Mouse (Mus musculus): ENCODE data around the gene Armh2. TPM values are rescaled to one million over a fixed set of nuclear protein-coding genes. Genes with fewer than 3 reads are reported as not detected.
A peak's percentile ranks its signal among the peaks of the same experiment; 100 is the strongest.

Gene Armh2
- polyA plus RNA-seq, 1 experiment from 2014 or later: not detected

- H3K4me1 ChIP-seq (replicated peaks): peaks cover 10% of the 10 kb centered on the region
- H3K36me3 ChIP-seq: peaks cover 57% of the 10 kb centered on the region
- no peak overlapping the region for H3K4me2 ChIP-seq
- no peak overlapping the region for H3K4me3 ChIP-seq
- H3K9me3 ChIP-seq: no peaks in the 10 kb centered on the region
- H3K27ac ChIP-seq: no peak overlapping the region
- whole genome bisulfite sequencing: 83% methylated on average over 10 of the region's 10 CpGs
- no peak for ATAC-seq (ENCODE audit: low FRiP score)
- no peaks in the 10 kb centered on the region for H3K27me3 ChIP-seq
- H3K9ac ChIP-seq: no peak overlapping the region
Observed at GRCm38 (mm10) chr13:24721502-24721901, 19.5 kb upstream of the Armh2 start.

GRCm38 (mm10) chr13:24723699-24724394 is 17.2 kb upstream of the Armh2 start:
- H3K27me3 ChIP-seq: no peaks in the 10 kb centered on the region
- WGBS: 55% methylated on average over 8 of the region's 8 CpGs
- H3K9ac ChIP-seq: 0 out of 2 replicates have a peak overlapping the region, but pooled peaks have one; percentile 8
- H3K4me1 ChIP-seq (replicated peaks): peaks cover 10% of the 10 kb centered on the region
- no peak for ATAC-seq (ENCODE audit: low FRiP score)
- H3K36me3 ChIP-seq: peaks cover 40% of the 10 kb centered on the region
- no peak overlapping the region for H3K4me3 ChIP-seq
- H3K4me2 ChIP-seq: no peak overlapping the region
- no peak overlapping the region for H3K27ac ChIP-seq
- H3K9me3 ChIP-seq: no peaks in the 10 kb centered on the region

DNA sequence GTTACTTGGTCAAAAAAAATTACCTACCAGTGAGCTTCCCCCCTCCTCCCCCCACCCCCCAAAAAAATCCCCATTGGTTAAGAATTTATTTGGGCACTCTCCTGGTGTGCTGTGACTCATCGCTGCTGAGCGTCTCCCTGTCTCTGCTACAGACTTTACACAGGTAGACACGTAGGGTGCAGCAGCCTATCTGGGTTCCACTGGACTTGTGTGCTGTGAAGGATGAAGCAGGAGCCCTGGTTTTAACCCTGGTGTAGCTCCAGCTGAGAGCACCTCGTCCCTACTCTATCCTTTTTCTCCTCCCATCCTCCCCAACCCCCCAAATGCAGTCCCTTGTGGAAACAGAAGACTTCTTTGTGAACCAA is 16.7 kb upstream of the Armh2 start:
- no peak overlapping the region for H3K27ac ChIP-seq
- no peaks in the 10 kb centered on the region for H3K9me3 ChIP-seq
- no peaks in the 10 kb centered on the region for H3K27me3 ChIP-seq
- H3K9ac ChIP-seq: no peak overlapping the region
- WGBS: 58% methylated on average over 4 of the region's 4 CpGs
- H3K4me2 ChIP-seq: no peak overlapping the region
- no peak overlapping the region for H3K4me3 ChIP-seq
- peaks cover 10% of the 10 kb centered on the region for H3K4me1 ChIP-seq (replicated peaks)
- ATAC-seq (ENCODE audit: low FRiP score): no peak
- H3K36me3 ChIP-seq: peaks cover 36% of the 10 kb centered on the region

- Histone ChIP-seq H3K9me3 (no peaks in the 10 kb centered on the region), H3K4me3 (no peak overlapping the region), H3K9ac (no peak overlapping the region), H3K27ac (no peak overlapping the region), H3K27me3 (no peaks in the 10 kb centered on the region), H3K4me1 (replicated peaks) (peaks cover 4% of the 10 kb centered on the region; the same call in 1 of the 2 replicates), H3K36me3 (peaks cover 30% of the 10 kb centered on the region), H3K4me2 (no peak overlapping the region)
- no peak for ATAC-seq (ENCODE audit: low FRiP score)
- WGBS: 91% methylated on average over 5 of the region's 5 CpGs
Observed at GRCm38 (mm10) chr13:24729128-24729527, 11.9 kb upstream of the Armh2 start.

GRCm38 (mm10) chr13:24734502-24734901 is 6.5 kb upstream of the Armh2 start:
- 88% methylated on average over 5 of the region's 5 CpGs for WGBS
- H3K4me1 ChIP-seq (replicated peaks): no peaks in the 10 kb centered on the region
- no peak overlapping the region for H3K9ac ChIP-seq
- no peak for ATAC-seq (ENCODE audit: low FRiP score)
- H3K4me2 ChIP-seq: no peak overlapping the region
- H3K27ac ChIP-seq: no peak overlapping the region
- H3K27me3 ChIP-seq: no peaks in the 10 kb centered on the region
- no peaks in the 10 kb centered on the region for H3K9me3 ChIP-seq
- H3K36me3 ChIP-seq: peaks cover 13% of the 10 kb centered on the region
- no peak overlapping the region for H3K4me3 ChIP-seq

DNA sequence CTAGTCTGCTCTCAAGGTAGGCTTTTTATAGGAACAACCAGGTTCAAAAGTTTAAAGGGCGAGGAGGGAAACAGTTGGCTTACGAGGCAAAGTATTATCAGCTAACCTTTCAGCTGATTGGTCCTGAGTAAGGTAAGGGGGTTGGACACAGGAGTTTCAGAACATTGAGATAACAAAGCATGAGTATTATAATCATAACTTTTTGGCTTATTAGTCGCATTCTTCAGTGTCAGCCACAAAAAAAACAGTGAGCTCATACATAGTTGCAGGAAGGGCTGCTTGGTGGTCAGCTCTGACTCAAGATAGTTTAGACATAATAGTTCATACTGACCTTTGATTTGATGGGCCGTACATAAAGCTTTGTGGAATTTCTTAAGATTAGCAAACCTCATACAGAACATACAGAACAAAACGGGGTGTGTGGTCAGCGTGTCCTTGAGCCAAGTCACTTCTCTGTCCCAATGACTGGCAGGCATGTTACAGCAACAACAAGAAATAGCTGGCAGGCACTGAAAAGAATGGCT is 5.4 kb upstream of the Armh2 start:
- Histone ChIP-seq H3K9ac (no peak overlapping the region), H3K27ac (no peak overlapping the region), H3K27me3 (no peaks in the 10 kb centered on the region), H3K36me3 (peaks cover 13% of the 10 kb centered on the region), H3K4me1 (replicated peaks) (no peaks in the 10 kb centered on the region), H3K4me3 (no peak overlapping the region), H3K4me2 (no peak overlapping the region), H3K9me3 (no peaks in the 10 kb centered on the region)
- no peak for ATAC-seq (ENCODE audit: low FRiP score)
- 86% methylated on average over 6 of the region's 6 CpGs for WGBS

DNA sequence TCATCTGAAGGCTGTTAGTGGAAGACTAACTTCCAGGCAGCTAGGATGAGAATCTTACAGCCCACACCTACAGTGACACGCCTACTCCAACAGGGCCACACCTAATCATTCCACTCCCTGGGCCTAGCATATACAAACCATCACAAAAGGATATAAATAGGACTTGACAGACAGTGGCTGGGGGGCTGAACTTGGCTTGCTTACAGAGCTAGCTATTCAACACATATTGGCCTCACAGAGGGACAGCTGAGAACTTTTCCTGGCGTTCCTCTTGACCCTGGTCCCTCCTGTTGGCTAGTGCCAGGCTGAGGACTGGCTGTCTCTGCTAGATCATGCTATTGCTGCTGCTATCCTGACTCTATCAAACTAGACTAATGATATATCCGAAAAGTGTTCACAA is 6.8 kb downstream of the Armh2 start:
- H3K9ac ChIP-seq: no peak overlapping the region
- 84% methylated on average over 3 of the region's 3 CpGs for WGBS
- no peaks in the 10 kb centered on the region for H3K27me3 ChIP-seq
- no peak for ATAC-seq (ENCODE audit: low FRiP score)
- H3K27ac ChIP-seq: no peak overlapping the region
- H3K4me3 ChIP-seq: no peak overlapping the region
- H3K9me3 ChIP-seq: no peaks in the 10 kb centered on the region
- H3K4me1 ChIP-seq (replicated peaks): no peaks in the 10 kb centered on the region
- H3K36me3 ChIP-seq: peaks cover 4% of the 10 kb centered on the region; the same call in 1 of the 2 replicates
- no peak overlapping the region for H3K4me2 ChIP-seq

DNA sequence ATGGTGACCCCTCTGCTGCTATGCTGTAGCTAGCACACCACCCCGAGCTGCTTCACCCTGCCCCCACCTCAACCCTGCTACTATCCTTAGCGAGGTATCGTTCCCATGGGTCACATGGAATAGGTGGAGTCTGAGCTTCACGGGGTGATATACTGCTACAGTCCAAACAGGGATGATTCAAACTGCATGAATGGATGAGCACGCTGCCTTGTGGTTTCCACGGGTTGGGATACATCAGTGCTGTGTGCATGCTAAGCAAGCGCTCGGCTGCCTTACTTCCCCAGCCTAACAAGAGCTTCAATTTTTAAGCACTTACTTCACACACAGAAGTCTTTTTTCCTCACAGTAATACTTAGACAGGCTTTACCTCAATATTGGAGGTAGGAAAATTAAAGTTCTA is 9.8 kb downstream of the Armh2 start:
- WGBS: 93% methylated on average over 8 of the region's 8 CpGs
- Histone ChIP-seq H3K9me3 (no peaks in the 10 kb centered on the region), H3K4me3 (no peak overlapping the region), H3K27ac (no peak overlapping the region), H3K27me3 (no peaks in the 10 kb centered on the region), H3K9ac (no peak overlapping the region), H3K4me2 (no peak overlapping the region), H3K36me3 (peaks cover 13% of the 10 kb centered on the region), H3K4me1 (replicated peaks) (no peaks in the 10 kb centered on the region)
- ATAC-seq (ENCODE audit: low FRiP score): no peak

DNA sequence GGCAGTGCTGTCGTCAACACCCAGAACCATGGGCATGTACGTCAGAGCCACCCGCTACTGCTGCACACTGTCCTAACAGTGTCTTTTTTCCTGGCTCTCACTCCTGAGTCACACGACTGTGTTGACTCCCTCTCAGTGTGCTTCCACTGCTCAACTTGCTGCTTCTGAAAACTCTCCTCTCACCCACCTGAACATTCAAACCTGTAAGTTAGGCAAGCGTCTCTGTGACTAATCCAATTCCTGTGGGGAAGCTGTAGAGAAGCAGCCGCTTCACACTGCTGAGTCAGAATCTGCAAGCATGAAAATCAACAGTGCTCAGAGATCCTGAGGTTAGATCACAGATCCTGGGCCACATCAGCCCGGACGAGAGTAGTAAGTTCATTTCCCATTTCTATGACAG is 10.4 kb downstream of the Armh2 start:
- Histone ChIP-seq H3K4me1 (replicated peaks) (no peaks in the 10 kb centered on the region), H3K4me3 (no peak overlapping the region), H3K9ac (no peak overlapping the region; the same call in 1 of the 2 replicates), H3K27ac (no peak overlapping the region), H3K27me3 (no peaks in the 10 kb centered on the region), H3K9me3 (no peaks in the 10 kb centered on the region), H3K4me2 (no peak overlapping the region), H3K36me3 (peaks cover 17% of the 10 kb centered on the region)
- 90% methylated on average over 8 of the region's 8 CpGs for WGBS
- ATAC-seq (ENCODE audit: low FRiP score): no peak

- no peak for ATAC-seq (ENCODE audit: low FRiP score)
- Histone ChIP-seq H3K36me3 (peaks cover 14% of the 10 kb centered on the region), H3K9me3 (no peaks in the 10 kb centered on the region), H3K27ac (no peak overlapping the region), H3K27me3 (no peaks in the 10 kb centered on the region), H3K4me3 (no peak overlapping the region), H3K4me1 (replicated peaks) (peaks cover 5% of the 10 kb centered on the region), H3K9ac (no peak overlapping the region), H3K4me2 (no peak overlapping the region)
- 91% methylated on average over 3 of the region's 3 CpGs for WGBS
Observed at GRCm38 (mm10) chr13:24756756-24757155, 15.7 kb downstream of the Armh2 start.

- no peak overlapping the region for H3K27ac ChIP-seq
- H3K36me3 ChIP-seq: peaks cover 14% of the 10 kb centered on the region
Observed at GRCm38 (mm10) chr13:24757820-24758564, 17.0 kb downstream of the Armh2 start.

GRCm38 (mm10) chr13:24759451-24759850 is 18.4 kb downstream of the Armh2 start:
- Histone ChIP-seq H3K27ac (no peak overlapping the region), H3K4me2 (no peak overlapping the region), H3K9me3 (no peaks in the 10 kb centered on the region), H3K4me3 (no peak overlapping the region), H3K36me3 (peaks cover 8% of the 10 kb centered on the region; the same call in 1 of the 2 replicates), H3K9ac (no peak overlapping the region), H3K4me1 (replicated peaks) (peaks cover 5% of the 10 kb centered on the region), H3K27me3 (no peaks in the 10 kb centered on the region)
- no peak for ATAC-seq (ENCODE audit: low FRiP score)
- 92% methylated on average over 10 of the region's 10 CpGs for WGBS

More at GRCm38 (mm10) chr13:24757820-24758564, 17.0 kb downstream of the Armh2 start:
- Histone ChIP-seq H3K4me3 (no peak overlapping the region), H3K4me2 (no peak overlapping the region), H3K9ac (no peak overlapping the region), H3K27me3 (no peaks in the 10 kb centered on the region), H3K4me1 (replicated peaks) (peaks cover 5% of the 10 kb centered on the region), H3K9me3 (no peaks in the 10 kb centered on the region)
- WGBS: 86% methylated on average over 12 of the region's 12 CpGs
- no peak for ATAC-seq (ENCODE audit: low FRiP score)

All from hindbrain, embryonic 13.5 days (tissue).